Mouse (Mus musculus) frontal cortex, postnatal 14 days (tissue): ENCODE data around the gene Slc38a3.
A peak's percentile ranks its signal among the peaks of the same experiment; 100 is the strongest.

ENCODE experiments used
- DNase-seq, 2 experiments: peaks; one replicate each; pipeline ENCODE4 v3.0.0; 2022; ENCODE audit warnings: low spot score in 2 of 2

The Slc38a3 gene

DNA sequence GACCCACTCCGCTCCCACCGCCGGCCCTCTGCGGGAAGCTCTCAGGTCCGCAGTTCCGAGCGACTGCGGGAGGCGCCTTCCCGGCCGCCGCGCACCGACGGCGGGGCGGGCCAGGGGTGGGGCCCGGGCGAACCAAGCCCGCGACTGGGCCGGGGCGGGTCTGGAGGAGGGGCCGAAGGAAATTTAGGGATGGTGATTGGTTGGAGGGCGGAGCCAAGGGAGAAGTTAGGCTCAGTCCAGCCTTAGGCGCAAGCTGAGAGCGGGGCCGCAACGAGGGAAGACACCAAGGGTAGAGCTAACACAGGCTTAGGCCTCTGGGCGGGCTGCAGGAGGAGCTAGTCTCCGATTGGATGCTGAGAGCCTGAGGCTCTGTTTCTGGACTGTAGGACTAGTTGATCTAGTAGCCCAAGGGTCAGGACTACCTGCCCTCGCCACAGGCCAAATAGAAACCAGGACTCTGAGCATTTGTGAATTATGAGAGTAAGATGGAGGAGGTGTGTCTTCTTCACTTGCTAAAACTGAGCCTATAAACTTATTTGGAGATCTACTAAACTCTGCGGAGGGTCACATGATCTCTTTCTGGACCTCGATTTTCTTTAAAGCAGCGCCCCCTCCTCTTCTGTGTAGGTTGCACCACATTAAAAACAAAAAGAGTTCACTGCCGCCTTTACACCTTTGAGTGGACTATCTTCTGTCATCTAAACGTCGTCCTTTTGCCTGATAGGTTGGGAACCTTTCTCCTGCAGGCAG lies 33.9 kb downstream of the Slc38a3 start, which contains the start of gene Gnai2:
Gnai2 (minus strand) TSS at position 89 of the 750 bp plus-strand sequence.
- DNase-seq, result peak; percentile 90 to 91

DNA sequence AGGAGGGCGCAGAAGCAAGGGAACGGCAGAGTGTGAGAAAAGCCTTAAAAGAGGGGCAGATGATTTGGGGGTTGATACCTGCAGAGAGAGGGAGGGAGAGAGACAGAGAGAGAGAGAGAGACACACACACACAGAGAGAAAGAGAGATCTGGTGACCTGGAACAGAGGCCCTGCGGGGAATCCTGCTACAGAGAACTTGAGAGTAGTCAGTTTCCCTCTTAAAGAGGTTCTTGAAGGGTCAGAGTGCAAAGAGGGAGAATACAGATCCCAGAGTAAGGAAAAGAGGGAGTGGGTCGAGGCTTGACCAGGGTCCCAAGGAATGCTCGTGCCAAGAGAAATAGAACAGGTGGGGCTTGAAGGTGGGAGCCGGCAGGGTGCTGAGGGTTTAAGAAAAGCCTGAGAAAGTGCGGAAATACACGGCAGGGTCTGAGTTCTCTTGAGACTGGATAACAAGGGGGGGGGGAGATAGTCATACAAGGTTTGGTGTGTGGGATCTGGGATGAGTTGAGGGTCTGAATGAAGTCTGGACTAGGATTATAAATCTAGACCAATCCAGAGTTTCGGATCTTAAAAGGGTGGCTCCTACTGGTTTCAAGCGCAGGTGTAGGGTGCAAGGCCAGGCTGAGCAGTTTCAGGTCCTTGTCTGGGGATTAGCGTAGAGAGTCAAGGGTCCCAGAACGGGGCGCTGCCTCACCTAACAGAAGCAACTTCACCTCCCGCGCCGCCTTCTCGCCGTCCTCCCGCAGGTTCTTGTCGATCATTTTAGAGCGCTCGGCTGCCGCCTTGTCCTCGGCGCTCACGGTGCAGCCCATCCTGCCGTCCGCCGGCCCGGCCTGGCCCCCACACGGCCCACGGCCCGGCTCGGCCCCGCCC lies 34.7 kb downstream of the Slc38a3 start:
- DNase-seq, result no peak

DNA sequence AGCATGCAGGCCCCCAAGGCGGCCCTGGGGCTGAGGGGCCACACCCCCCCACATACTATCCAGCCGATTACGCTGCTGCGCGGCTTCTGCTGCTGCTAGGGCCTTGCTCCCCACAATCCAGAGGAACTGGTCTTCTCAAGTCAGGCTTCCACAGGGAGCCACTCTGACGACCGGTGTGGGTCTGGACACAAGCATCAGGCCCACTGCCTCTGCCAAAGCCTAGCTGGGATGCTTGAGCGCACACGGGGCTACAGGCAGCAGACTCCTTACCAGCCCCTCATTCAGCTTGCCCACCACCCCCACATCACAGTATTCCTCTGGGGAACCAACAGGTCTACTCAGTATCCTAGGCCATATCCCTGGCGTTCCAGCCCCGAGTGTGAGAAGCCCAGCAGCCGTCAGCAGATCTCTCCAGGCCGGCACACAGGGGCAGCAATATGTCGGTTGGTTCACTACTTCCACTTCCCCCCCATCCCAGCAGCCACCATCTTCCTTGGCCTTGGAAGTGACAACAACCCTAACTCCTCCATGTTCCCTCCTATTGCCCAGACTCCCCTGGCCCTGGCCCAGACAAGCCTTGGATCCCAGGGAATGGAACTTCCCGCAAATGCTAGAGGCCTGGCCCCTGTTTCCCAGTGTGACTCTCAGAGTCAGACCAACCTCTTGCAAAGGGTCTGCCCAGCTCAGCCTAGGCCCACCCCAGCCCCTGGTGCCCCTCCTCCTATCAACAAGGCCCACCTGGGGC lies 35.5 kb downstream of the Slc38a3 start:
- no peak for DNase-seq

DNA sequence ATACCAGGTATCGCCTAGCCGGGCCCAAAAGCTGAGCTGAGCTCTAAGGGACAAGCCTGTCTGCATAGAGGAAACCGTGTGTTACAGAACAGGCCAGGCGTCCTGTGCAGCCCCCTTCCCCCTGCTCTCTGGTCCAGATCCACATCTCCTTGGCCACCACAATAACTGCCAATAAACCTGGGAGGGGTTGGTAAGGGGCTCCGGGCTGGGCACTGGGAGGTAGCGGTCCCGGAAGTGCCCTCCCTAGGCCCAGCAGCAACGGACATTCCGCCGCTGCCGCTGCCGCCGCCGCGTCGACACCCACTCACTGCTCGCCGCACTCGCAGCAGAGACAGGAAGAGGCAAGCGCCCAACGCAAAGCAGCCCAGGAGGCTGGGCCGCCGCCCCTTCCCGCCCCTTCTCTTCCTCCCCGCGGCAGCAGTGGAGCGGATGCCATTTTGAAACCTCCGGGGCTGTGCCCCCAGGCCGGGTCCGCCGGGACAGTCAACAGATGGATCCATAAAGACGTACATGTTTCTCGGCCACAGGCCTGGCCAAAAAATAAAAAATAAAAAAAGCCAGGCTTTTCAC lies 36.2 kb downstream of the Slc38a3 start:
- DNase-seq, result peak in 1 of 2 experiments; percentile 55

GRCm38 (mm10) chr9:107632478-107632877 lies 36.9 kb downstream of the Slc38a3 start:
- DNase-seq, result no peak

DNA sequence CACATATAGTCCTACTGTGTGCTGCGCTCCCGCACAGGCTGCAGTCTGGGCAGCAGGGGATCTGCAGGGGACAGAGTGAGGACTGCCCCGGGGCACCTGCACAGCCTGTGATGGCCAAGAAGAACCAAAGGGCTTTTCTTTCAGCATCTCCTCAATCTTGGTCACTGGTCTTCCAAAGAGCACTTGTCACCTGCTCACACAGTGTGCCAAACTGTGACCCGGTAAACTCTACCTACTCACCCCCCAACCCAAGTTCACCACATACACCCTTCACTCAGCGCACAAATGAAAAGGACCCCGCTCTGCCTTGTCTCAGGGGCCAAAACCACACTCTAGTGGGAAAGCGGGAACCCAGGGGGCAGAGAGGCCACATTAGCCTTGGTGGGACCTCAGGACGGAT lies 37.5 kb downstream of the Slc38a3 start:
- DNase-seq, result no peak

DNA sequence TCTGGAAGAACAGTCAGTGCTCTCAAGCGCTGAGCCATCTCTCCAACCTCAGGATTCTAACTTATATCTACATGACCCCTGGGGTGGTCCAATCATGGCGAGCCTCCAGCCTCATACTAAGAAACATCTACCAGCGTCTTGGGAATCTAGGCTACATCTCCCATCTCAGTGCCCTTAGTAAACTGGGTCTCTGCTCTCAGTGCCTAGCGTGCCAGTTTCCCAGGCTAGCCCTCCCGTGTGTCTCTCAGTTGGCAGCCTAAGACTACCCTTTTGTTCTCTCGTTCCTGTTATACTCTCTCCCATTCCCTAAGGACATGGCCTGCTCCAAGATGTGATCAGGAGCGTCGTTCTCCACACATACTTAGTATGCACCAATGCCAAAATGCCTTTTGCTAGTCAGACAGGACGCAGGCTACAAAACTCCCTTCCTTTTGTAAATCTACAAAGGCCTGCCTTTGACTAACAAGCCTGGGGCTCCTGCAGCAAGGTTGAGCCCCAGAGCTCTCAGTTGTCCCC lies 38.0 kb downstream of the Slc38a3 start:
- no peak for DNase-seq

GRCm38 (mm10) chr9:107630576-107630975 lies 38.8 kb downstream of the Slc38a3 start:
- peak in 1 of 2 experiments; percentile 64 for DNase-seq

DNA sequence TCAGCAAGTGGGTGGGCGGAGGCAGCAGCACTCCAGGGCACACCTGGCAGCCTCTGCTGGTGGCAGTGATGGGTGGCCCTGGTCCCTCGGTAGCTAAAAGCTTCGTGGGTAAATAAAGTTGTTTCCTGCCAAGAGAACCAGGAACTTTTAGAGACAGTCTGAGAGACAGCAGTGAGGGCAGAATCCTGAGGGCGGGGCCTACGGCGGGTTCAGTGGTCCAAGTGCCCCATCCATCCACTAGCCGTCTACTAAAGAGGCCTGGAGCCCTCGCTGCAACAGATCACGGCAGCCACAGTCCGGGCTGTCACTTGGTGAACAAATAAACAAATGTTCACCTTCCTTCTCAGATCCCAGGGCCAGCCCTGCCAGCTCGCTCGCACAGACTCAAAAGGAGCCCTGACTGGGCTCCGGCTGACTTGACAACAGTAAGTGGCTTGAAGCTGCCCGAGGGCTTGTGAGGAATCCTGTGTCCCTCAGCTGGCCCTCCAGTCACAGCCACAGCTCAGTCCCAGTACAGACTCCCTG lies 39.4 kb downstream of the Slc38a3 start:
- peak in 1 of 2 experiments; percentile 58 for DNase-seq

- DNase-seq, result no peak
These were observed 40.0 kb downstream of the Slc38a3 start for GRCm38 (mm10) chr9:107629411-107629730.

- DNase-seq, result no peak
These were observed 40.5 kb downstream of the Slc38a3 start for GRCm38 (mm10) chr9:107628721-107629410.

DNA sequence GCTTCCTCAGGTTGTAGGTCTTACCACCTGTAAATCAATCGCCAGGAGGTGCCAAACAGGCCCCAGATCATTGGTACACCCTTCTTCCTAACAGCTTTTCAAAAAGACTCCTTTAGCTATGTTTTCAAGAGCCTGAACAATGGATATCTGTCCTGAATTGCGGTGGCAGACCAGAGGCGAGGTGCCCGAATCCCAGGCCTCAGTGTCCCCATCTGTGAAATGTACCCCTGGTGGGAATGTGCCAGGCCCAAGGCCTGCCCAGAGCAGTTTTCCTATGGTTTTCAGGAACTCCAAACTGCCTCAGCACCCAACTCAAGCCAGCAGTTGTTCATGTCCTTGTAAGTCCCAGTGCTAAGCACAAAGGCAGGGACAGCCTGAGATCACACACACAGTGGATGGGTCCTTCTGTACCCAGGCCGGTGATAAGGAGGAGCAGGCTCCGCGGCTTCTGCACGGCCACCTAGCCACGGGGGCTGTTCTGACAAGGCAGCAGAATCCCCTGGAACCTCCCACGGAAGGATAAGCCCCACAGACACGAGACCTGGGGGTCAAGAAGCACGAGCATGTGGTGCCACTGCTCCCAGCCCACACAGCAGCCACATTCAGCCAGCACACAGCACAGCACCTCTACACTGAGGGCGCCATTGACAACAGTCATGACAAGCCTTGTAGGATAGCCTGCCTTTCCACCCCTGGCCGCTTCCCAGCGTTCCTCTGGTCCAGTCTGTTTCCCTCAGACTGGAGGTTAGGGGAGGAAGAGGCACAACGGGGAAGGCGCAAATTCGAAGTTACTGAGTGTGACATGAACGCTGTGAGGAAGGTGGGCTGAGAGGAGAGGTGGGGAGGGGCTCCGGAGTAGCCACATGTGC lies 41.7 kb downstream of the Slc38a3 start:
- no peak for DNase-seq

DNA sequence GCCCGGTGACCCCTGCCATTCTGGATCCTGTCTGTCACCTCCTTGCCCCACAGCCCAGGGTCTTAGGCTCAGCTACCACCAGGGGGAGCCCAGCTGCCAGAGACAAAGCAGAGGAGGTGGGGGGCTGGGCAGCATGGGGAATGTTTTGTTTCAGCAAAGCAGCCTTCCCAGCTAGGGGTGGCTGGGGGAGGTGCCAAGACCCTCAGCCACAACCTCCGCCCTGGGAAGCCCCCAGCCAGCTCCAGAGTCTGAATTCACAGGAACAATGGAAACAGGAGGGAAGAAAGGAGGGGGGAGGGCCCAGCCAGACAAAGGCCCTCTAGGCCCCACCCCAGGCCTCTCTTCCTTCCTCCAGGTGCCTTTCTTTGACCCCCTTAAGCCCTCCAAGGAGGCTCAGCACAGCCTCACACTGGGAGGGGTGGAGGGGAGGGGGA lies 42.5 kb downstream of the Slc38a3 start:
- peak; percentile 69 to 74 for DNase-seq

DNA sequence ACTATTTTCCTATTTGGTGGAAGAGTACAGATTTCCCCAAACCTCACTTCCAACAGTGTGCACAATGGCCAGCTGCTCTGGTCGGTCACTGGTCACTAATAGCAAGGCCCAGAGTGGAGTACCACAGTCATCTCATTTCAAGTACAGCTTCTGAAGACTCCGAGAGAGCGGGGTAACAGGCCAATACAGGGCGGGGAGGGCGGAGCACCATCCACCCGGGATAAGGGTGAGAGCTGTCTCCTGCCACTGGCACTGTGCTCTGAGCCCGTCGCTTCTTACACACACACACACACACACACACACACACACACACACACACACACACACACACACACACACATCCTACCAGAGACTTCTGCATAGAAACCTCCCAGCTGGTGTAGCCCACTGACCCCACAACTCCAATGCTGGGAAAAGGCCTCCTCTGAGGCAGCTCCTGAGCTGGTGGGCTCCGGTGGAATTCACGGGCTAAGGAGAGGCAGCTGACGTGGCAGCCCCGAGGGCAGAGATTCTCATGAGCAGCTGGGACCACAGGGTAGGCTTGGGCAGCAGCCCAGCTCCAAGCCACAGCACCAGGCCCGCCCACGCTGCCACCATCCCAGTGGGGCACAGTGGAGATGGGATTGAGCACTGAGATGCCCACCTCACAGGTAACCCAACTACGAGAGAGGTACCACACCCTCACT lies 43.0 kb downstream of the Slc38a3 start:
- no peak for DNase-seq

DNA sequence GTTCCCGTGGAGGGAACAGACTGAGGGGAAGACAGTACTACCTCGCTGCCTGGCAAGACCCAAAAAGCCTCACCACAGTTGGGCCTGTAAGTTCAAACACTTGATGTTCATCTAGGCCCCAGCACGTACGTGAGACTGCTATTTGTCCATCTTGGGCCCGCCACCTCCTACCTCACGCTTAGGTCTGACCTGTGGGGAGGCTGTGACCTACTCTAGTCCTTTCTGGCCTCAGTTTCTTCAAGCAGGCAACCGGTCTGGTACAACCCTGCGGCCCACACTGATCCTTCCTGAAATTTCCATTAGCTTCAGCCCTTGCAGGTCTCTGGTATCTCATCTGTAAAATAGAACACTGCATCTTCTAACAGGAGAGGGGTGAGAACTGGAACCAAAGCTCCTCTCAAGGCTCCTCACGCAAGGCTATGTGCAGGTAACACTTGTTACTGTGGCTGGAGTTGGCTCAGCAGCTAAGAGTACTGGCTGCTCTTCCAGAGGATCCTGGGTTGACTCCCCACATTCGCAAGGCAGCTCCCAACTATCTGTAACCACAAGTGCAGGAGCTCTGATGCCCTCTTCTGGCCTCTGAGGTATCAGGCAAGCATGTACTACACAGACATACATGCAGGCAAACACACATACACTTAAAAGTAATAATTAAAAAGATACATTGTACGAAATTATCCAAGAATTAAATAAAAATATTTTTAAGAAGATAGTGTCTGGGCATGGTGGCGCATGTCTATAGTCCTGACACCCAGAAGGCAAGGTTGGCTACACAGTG lies 43.8 kb downstream of the Slc38a3 start:
- no peak for DNase-seq

GRCm38 (mm10) chr9:107624951-107625350 lies 44.4 kb downstream of the Slc38a3 start:
- DNase-seq, result no peak

GRCm38 (mm10) chr9:107624539-107624938 lies 44.8 kb downstream of the Slc38a3 start:
- no peak for DNase-seq

DNA sequence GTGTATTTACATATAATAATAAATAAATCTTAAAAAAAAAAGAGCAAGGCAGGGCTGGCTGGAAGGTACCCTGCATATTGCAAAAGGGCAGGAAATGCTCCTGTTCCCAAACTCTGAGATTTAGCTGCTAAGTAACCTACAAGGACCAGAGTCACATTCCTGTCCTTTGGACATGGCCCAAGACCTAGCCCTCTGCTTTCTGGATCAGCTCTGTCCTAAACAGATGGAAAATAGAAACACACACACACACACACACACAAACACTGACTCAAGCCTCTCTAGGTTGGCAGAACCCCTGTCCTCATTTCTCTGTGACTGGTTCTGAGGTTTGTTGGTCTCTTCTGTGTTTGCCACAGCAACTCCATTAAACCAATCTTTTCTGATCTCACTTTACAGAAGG lies 48.4 kb downstream of the Slc38a3 start:
- DNase-seq, result no peak

DNA sequence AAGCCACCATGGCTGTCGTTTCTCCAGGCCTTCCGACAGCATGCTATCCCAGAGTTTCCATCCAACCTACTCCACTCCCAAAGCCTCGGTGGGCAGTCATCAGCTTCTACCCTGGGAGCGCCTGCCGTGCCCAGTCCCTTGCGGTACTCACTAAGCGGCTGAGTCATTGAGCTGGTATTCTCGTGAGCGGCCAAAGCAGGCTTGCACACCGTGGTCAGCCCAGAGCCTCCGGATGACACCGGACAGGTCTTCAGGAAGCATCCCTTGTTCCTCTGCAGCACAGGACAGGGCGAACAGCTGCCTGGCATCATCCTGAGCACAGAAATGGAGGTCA lies 49.8 kb downstream of the Slc38a3 start:
- DNase-seq, result no peak
